Mouse (Mus musculus): ENCODE data around the gene Cbx7. TPM values are rescaled to one million over a fixed set of nuclear protein-coding genes. Genes with fewer than 3 reads are reported as not detected.
"Not testable (repeated sequence)": the region's sequence is repeated elsewhere in the genome, so short reads cannot be mapped to it uniquely, and the experiment has no call there.

Gene Cbx7
- total and polyA plus RNA-seq, 2 experiments: 4.0 to 10.1 TPM

DNA sequence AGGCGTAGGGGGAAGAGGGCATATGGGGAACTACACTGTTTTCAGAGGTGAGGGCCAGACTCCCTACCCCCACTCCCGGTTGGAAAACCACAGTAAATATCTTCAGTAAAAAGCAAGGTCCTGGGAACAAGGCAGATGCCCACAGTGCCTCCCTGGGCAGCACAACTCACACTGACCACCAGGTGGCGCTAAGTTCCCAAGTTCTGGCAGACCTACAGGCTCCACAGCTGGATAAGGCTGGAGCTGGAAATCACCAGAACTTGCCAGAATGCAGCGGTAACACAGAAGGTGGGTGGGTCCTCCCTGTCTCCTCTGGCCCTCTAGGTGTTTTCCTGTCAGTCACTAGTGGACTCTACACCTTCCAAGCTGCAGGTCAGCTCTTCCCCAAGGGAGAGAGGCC, 24.9 kb downstream of the Cbx7 start:
- no peaks in the 10 kb centered on the region; the same call in 1 of the 2 replicates for H3K27me3 ChIP-seq (ENCODE audit: control insufficient read depth, insufficient read depth, low read length)
- no peaks in the 10 kb centered on the region for H3K36me3 ChIP-seq (ENCODE audit: control insufficient read depth, insufficient read depth, low read length)
- TF ChIP-seq CTCF (IDR thresholded peaks at IDR 0.05; ENCODE audit: low read depth, low read length) (peak; percentile 98), POLR2A (IDR thresholded peaks at IDR 0.05; ENCODE audit: extremely low read depth, insufficient read depth, low read length) (no peak)
- H3K4me3 ChIP-seq (ENCODE audit: insufficient read depth, low read depth, low read length): no peak overlapping the region
- DNase-seq (ENCODE audit: extremely low read depth, low read depth, low spot score): peak; percentile 57
- H3K9ac ChIP-seq (ENCODE audit: low read depth, low read length): no peak overlapping the region
- 15% methylated on average over 4 of the region's 4 CpGs for WGBS
- no peaks in the 10 kb centered on the region for H3K4me1 ChIP-seq (ENCODE audit: control insufficient read depth, insufficient read depth, low read length)
- H3K79me2 ChIP-seq (ENCODE audit: control insufficient read depth, insufficient read depth, low read length): no peaks in the 10 kb centered on the region
- no peak overlapping the region for H3K27ac ChIP-seq (replicated peaks; ENCODE audit: insufficient read depth, low read depth, low read length)

DNA sequence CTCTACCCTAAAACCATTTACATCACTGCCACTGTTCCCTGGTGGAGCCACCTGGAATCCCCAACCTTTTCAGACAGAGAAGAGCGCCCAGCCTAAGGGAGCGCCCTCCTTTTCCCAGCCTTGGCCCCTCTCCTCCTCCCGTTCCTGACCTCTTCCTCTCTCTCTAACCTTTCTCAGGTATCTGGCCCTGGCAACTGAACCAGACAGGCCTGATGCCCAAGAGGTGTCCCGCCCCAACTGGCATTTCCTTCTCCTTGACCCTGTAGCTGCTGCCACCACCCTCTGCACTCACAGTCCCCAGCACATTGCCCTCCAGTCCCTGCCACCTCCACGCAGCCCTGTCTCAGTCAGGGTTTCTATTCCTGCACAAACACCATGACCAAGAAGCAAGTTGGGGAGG, 26.0 kb downstream of the Cbx7 start:
- Histone ChIP-seq H3K79me2 (ENCODE audit: control insufficient read depth, insufficient read depth, low read length) (no peaks in the 10 kb centered on the region), H3K4me3 (ENCODE audit: insufficient read depth, low read depth, low read length) (no peak overlapping the region), H3K36me3 (ENCODE audit: control insufficient read depth, insufficient read depth, low read length) (no peaks in the 10 kb centered on the region), H3K27me3 (ENCODE audit: control insufficient read depth, insufficient read depth, low read length) (no peaks in the 10 kb centered on the region), H3K27ac (replicated peaks; ENCODE audit: insufficient read depth, low read depth, low read length) (no peak overlapping the region), H3K9ac (ENCODE audit: low read depth, low read length) (no peak overlapping the region), H3K4me1 (ENCODE audit: control insufficient read depth, insufficient read depth, low read length) (no peaks in the 10 kb centered on the region)
- 78% methylated on average over 5 of the region's 5 CpGs for WGBS
- DNase-seq (ENCODE audit: extremely low read depth, low read depth, low spot score): no peak
- TF ChIP-seq POLR2A (IDR thresholded peaks at IDR 0.05; ENCODE audit: extremely low read depth, insufficient read depth, low read length): no peak

DNA sequence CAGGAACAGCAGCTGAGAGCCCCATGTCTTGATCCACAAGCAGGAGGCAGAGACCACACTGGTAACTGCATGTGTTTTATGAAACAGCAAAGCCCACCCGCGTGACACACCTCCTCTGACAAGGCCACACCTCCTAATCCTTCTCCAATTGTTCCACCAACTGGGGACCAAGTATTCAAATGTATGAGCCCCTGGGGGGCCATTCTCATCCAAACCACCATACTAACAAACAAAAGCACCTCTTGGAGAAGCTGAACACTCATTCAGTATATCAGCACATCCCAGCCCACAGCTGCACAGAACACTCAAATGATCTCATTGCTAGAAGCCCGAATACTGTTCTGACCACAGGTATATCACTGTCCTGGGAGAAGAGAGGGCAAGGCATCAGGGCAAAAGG, 27.3 kb downstream of the Cbx7 start:
- Histone ChIP-seq H3K9ac (ENCODE audit: low read depth, low read length) (no peak overlapping the region), H3K27me3 (ENCODE audit: control insufficient read depth, insufficient read depth, low read length) (no peaks in the 10 kb centered on the region), H3K4me1 (ENCODE audit: control insufficient read depth, insufficient read depth, low read length) (no peaks in the 10 kb centered on the region), H3K27ac (replicated peaks; ENCODE audit: insufficient read depth, low read depth, low read length) (no peak overlapping the region), H3K36me3 (ENCODE audit: control insufficient read depth, insufficient read depth, low read length) (no peaks in the 10 kb centered on the region), H3K79me2 (ENCODE audit: control insufficient read depth, insufficient read depth, low read length) (no peaks in the 10 kb centered on the region), H3K4me3 (ENCODE audit: insufficient read depth, low read depth, low read length) (no peak overlapping the region)
- DNase-seq (ENCODE audit: extremely low read depth, low read depth, low spot score): no peak
- 86% methylated on average over 3 of the region's 3 CpGs for WGBS
- TF ChIP-seq CTCF (IDR thresholded peaks at IDR 0.05; ENCODE audit: low read depth, low read length): no peak

DNA sequence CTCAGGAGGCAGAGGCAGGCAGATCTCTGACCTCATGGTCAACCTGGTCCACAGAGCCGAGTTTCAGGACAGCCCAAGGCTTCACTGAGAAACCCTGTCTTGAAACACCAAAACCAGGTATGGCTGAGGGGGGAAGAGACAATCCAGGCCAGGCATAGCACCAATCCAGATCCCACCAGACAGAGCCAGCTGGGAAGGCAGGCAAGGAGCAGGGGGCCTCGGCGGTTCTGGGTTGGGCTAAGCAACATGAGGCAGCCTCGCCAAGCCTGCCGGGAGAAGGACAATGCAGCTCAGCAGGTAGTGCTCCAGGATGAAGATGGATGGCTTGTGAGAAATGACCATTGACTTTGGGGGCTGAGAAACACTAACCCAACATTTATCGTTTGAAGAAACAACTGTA, 28.4 kb downstream of the Cbx7 start:
- Histone ChIP-seq H3K4me3 (ENCODE audit: insufficient read depth, low read depth, low read length) (no peak overlapping the region), H3K79me2 (ENCODE audit: control insufficient read depth, insufficient read depth, low read length) (no peaks in the 10 kb centered on the region), H3K36me3 (ENCODE audit: control insufficient read depth, insufficient read depth, low read length) (no peaks in the 10 kb centered on the region), H3K9ac (ENCODE audit: low read depth, low read length) (no peak overlapping the region), H3K27me3 (ENCODE audit: control insufficient read depth, insufficient read depth, low read length) (no peaks in the 10 kb centered on the region), H3K4me1 (ENCODE audit: control insufficient read depth, insufficient read depth, low read length) (no peaks in the 10 kb centered on the region), H3K27ac (replicated peaks; ENCODE audit: insufficient read depth, low read depth, low read length) (no peak overlapping the region)
- TF ChIP-seq CTCF (IDR thresholded peaks at IDR 0.05; ENCODE audit: low read depth, low read length): no peak
- TF ChIP-seq POLR2A (IDR thresholded peaks at IDR 0.05; ENCODE audit: extremely low read depth, insufficient read depth, low read length): no peak
- 89% methylated on average over 6 of the region's 6 CpGs for WGBS
- DNase-seq (ENCODE audit: extremely low read depth, low read depth, low spot score): no peak

DNA sequence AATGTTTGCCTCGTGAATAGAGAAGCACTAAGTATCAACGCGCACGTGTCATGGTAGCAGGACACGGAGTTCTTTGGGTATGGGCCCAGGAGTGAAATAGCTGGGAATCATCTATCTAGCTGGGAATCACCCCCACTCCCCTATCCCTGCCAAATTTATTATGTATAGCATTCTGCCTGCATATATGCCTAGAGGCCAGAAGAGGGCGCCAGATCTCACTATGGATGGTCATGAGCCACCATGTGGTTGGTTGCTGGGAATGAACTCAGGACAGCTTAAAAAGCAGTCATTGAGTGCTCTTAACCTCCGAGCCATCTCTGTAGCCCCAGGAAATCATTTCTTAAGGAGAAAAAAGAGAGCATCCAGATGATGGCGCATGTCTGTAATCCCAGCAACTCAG, 30.0 kb downstream of the Cbx7 start:
- DNase-seq (ENCODE audit: extremely low read depth, low read depth, low spot score): peak; percentile 27
- Histone ChIP-seq H3K27ac (replicated peaks; ENCODE audit: insufficient read depth, low read depth, low read length) (no peak overlapping the region), H3K4me1 (ENCODE audit: control insufficient read depth, insufficient read depth, low read length) (no peaks in the 10 kb centered on the region), H3K4me3 (ENCODE audit: insufficient read depth, low read depth, low read length) (no peak overlapping the region), H3K27me3 (ENCODE audit: control insufficient read depth, insufficient read depth, low read length) (no peaks in the 10 kb centered on the region), H3K79me2 (ENCODE audit: control insufficient read depth, insufficient read depth, low read length) (no peaks in the 10 kb centered on the region), H3K36me3 (ENCODE audit: control insufficient read depth, insufficient read depth, low read length) (no peaks in the 10 kb centered on the region), H3K9ac (ENCODE audit: low read depth, low read length) (no peak overlapping the region)
- no peak for TF ChIP-seq POLR2A (IDR thresholded peaks at IDR 0.05; ENCODE audit: extremely low read depth, insufficient read depth, low read length)
- TF ChIP-seq CTCF (IDR thresholded peaks at IDR 0.05; ENCODE audit: low read depth, low read length): peak; percentile 61; the same call in 1 of the 2 replicates
- 27% methylated on average over 8 of the region's 8 CpGs for WGBS

DNA sequence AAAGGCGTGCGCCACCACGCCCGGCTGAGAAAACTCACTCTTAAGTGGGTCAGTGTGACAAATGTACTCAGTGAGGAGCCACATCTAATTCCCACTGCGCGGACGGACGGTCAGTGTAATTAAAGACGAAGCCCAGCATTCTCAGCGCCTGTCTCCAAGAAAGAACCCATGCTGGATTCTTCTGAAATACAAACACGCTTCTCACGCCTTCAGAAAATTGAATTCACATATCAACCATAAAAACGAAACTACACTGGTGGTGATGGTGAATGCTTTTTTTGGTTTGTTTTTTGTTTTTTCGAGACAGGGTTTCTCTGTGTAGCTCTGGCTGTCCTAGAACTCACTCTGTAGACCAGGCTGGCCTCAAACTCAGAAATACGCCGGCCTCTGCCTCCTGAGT, 31.0 kb downstream of the Cbx7 start:
- TF ChIP-seq POLR2A (IDR thresholded peaks at IDR 0.05; ENCODE audit: extremely low read depth, insufficient read depth, low read length): no peak
- no peak for TF ChIP-seq CTCF (IDR thresholded peaks at IDR 0.05; ENCODE audit: low read depth, low read length)
- no peak for DNase-seq (ENCODE audit: extremely low read depth, low read depth, low spot score)
- Histone ChIP-seq H3K79me2 (ENCODE audit: control insufficient read depth, insufficient read depth, low read length) (no peaks in the 10 kb centered on the region), H3K27me3 (ENCODE audit: control insufficient read depth, insufficient read depth, low read length) (no peaks in the 10 kb centered on the region), H3K36me3 (ENCODE audit: control insufficient read depth, insufficient read depth, low read length) (no peaks in the 10 kb centered on the region), H3K9ac (ENCODE audit: low read depth, low read length) (no peak overlapping the region), H3K4me1 (ENCODE audit: control insufficient read depth, insufficient read depth, low read length) (no peaks in the 10 kb centered on the region), H3K27ac (replicated peaks; ENCODE audit: insufficient read depth, low read depth, low read length) (no peak overlapping the region), H3K4me3 (ENCODE audit: insufficient read depth, low read depth, low read length) (no peak overlapping the region)
- 90% methylated on average over 16 of the region's 16 CpGs for WGBS

DNA sequence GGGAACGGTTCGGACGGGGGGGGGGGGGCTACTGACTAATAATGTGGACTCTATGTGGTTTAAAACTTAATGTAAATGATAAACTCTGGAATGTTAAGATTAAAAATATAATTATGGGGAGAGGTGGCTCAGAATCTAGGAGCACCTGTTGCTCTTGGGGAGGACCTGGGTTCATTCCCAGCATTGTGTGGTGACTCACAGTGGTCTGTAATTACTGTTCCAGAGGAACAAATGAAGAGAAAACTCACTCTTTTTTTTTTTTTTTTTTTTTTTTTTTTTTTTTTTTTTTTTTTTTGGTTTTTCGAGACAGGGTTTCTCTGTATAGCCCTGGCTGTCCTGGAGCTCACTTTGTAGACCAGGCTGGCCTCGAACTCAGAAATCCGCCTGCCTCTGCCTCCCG, 31.4 kb downstream of the Cbx7 start:
- not testable (repeated sequence) for H3K4me1 ChIP-seq (ENCODE audit: control insufficient read depth, insufficient read depth, low read length)
- WGBS: 89% methylated on average over 6 of the region's 7 CpGs

More for the DNA sequence above, 31.4 kb downstream of the Cbx7 start:
- not testable (repeated sequence) for H3K27ac ChIP-seq (replicated peaks; ENCODE audit: insufficient read depth, low read depth, low read length); H3K79me2 ChIP-seq (ENCODE audit: control insufficient read depth, insufficient read depth, low read length); H3K9ac ChIP-seq (ENCODE audit: low read depth, low read length); H3K4me3 ChIP-seq (ENCODE audit: insufficient read depth, low read depth, low read length); H3K36me3 ChIP-seq (ENCODE audit: control insufficient read depth, insufficient read depth, low read length); H3K27me3 ChIP-seq (ENCODE audit: control insufficient read depth, insufficient read depth, low read length); DNase-seq (ENCODE audit: extremely low read depth, low read depth, low spot score)
